Mouse (Mus musculus): ENCODE measurements around the gene Itprid1. TPM values are rescaled to one million over a fixed set of nuclear protein-coding genes. Genes with fewer than 3 reads are reported as not detected.

Gene Itprid1
- total and polyA plus RNA-seq, 2 experiments from 2014 or later: 0.36 to 0.81 TPM

DNA sequence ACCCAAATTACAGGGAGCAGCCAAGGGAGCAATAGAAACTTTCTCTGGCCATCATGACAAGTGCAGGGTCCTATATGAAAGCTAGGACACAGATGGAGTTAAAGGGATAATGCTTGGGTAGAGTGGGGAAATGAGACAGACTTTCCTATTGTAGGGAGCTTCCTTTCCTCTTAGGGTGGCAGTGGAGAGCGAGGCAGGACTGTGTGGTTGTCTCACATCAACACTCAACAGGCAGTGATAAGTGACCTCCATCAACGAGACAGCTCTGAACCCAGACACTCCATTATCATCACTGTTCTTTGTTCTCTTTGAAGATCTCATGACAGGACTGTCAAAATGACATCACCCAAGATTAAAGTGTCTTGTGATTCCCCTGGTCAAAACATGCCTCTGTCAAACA, 182.9 kb downstream of the Itprid1 start:
- Histone ChIP-seq H3K4me2 (ENCODE audit: low read depth) (no peak overlapping the region), H3K4me3 (ENCODE audit: low read depth, low read length) (no peak overlapping the region), H3K27me3 (ENCODE audit: insufficient read depth, low read length) (no peaks in the 10 kb centered on the region), H3K4me1 (ENCODE audit: insufficient read depth) (no peaks in the 10 kb centered on the region), H3K9me3 (ENCODE audit: low read length) (no peaks in the 10 kb centered on the region), H3K36me3 (ENCODE audit: insufficient read depth) (no peaks in the 10 kb centered on the region), H3K9ac (no peak overlapping the region), H3K27ac (ENCODE audit: low read depth, low read length) (no peak overlapping the region)
- 59% methylated on average over 2 of the region's 2 CpGs for WGBS
- no peak for TF ChIP-seq CTCF (IDR thresholded peaks at IDR 0.05; ENCODE audit: low read depth)
- no peak for ATAC-seq
- no peak for DNase-seq

DNA sequence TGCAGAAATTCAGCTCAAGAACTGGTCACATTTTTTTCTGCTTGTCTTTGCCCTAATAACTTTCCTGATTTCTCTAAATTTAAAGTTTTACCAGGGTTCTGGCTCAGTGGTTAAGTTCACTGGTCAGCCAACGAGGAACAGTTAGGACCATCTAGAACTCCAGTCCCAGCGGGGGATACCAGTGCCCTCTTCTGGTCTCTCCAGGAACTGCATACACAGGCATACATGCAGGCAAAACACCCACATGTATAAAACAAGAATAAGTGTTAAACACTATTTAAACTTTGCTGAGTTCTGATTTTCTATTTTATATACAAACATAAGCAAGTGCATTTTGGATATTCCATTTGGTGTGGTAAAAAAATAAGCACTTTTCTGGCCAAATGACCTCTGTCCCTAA, 188.8 kb downstream of the Itprid1 start:
- peak; percentile 46 for TF ChIP-seq CTCF (IDR thresholded peaks at IDR 0.05; ENCODE audit: low read depth)
- Histone ChIP-seq H3K36me3 (ENCODE audit: insufficient read depth) (no peaks in the 10 kb centered on the region), H3K9ac (no peak overlapping the region), H3K4me3 (ENCODE audit: low read depth, low read length) (no peak overlapping the region), H3K4me1 (ENCODE audit: insufficient read depth) (0 out of 2 replicates have a peak, but pooled peaks cover 3% of the 10 kb centered on the region), H3K27me3 (ENCODE audit: insufficient read depth, low read length) (no peaks in the 10 kb centered on the region), H3K27ac (ENCODE audit: low read depth, low read length) (no peak overlapping the region), H3K9me3 (ENCODE audit: low read length) (no peaks in the 10 kb centered on the region), H3K4me2 (ENCODE audit: low read depth) (no peak overlapping the region)
- ATAC-seq (no peak), DNase-seq (no peak)
- WGBS: 73% methylated on average over 2 of the region's 2 CpGs

DNA sequence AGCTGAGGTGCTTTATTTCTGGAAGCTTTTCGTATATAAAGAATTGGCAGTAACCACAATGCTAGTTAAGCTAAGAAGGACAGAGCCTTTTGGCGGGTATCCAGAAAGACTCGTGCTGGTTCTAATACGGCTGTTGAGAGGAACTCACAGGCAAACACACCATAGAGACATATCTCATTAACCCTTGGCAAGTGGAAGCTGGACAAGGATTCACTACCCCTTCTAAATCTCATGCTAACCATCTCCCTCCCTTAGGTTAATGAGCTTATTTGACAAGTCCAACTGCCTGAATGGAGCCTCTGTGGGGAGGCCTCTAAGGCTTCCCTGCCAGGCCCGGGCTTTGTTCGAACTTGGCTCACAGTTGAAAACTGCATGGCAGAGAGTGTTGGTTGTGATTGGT, 190.6 kb downstream of the Itprid1 start:
- no peaks in the 10 kb centered on the region for H3K9me3 ChIP-seq (ENCODE audit: low read length)
- H3K27ac ChIP-seq (ENCODE audit: low read depth, low read length): no peak overlapping the region

DNA sequence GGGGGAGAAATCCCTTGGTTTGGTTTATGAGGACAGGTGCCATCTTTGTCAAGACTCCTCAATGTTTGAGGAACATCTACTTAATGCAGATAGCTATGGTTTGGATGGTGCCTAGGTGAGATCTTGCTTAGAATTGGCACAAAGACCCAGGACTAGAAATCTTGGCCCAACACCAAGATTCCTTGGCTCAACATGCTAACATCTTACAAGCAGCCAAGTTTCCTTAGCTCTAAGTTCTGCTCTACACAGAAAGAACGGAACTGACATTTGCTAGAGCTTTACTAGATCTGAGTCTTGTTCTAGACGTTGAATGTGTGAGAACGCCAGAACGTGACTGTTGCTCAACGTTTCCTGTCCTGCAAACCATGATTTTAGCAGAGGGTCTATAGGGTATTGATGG, 191.3 kb downstream of the Itprid1 start:
- ATAC-seq: peak; percentile 30; the same call in 1 of the 2 replicates

More for the DNA sequence above, 190.6 kb downstream of the Itprid1 start:
- no peaks in the 10 kb centered on the region for H3K27me3 ChIP-seq (ENCODE audit: insufficient read depth, low read length)
- H3K9ac ChIP-seq: no peak overlapping the region
- no peak overlapping the region for H3K4me3 ChIP-seq (ENCODE audit: low read depth, low read length)
- no peak overlapping the region for H3K4me2 ChIP-seq (ENCODE audit: low read depth)
- no peaks in the 10 kb centered on the region for H3K36me3 ChIP-seq (ENCODE audit: insufficient read depth)
- WGBS: 26% methylated on average over 6 of the region's 6 CpGs
- H3K4me1 ChIP-seq (ENCODE audit: insufficient read depth): 0 out of 2 replicates have a peak, but pooled peaks cover 3% of the 10 kb centered on the region
- ATAC-seq: peak; percentile 80
- no peak for TF ChIP-seq CTCF (IDR thresholded peaks at IDR 0.05; ENCODE audit: low read depth)
- DNase-seq: peak; percentile 62

More for the DNA sequence above, 191.3 kb downstream of the Itprid1 start:
- Histone ChIP-seq H3K36me3 (ENCODE audit: insufficient read depth) (no peaks in the 10 kb centered on the region), H3K4me3 (ENCODE audit: low read depth, low read length) (no peak overlapping the region), H3K27ac (ENCODE audit: low read depth, low read length) (no peak overlapping the region; the same call in 1 of the 2 replicates), H3K27me3 (ENCODE audit: insufficient read depth, low read length) (no peaks in the 10 kb centered on the region), H3K4me1 (ENCODE audit: insufficient read depth) (0 out of 2 replicates have a peak, but pooled peaks cover 3% of the 10 kb centered on the region), H3K4me2 (ENCODE audit: low read depth) (no peak overlapping the region), H3K9me3 (ENCODE audit: low read length) (no peaks in the 10 kb centered on the region), H3K9ac (no peak overlapping the region)
- TF ChIP-seq CTCF (IDR thresholded peaks at IDR 0.05; ENCODE audit: low read depth): no peak
- peak; percentile 68 for DNase-seq
- WGBS: 52% methylated on average over 5 of the region's 5 CpGs

Other genes with a start within 250 kb of the Itprid1 start
- 189 and 251 TPM in 2 replicates for gene Neurod6, start 155.6 kb upstream of the Itprid1 start, total RNA-seq (2014; rRNA removed)
- gene Neurod6, start 155.6 kb upstream of the Itprid1 start, polyA plus RNA-seq (2015; fragmentation: Nextera tagmentation; extraction: Ambion mirVana): 238 and 397 TPM in 2 replicates
- 1.2 and 2.4 TPM in 2 replicates for gene Ppp1r17, start 180.6 kb downstream of the Itprid1 start, total RNA-seq (2014; rRNA removed)
- 0.98 and 2.5 TPM in 2 replicates for gene Ppp1r17, start 180.6 kb downstream of the Itprid1 start, polyA plus RNA-seq (2015; fragmentation: Nextera tagmentation; extraction: Ambion mirVana)

Data from forebrain, postnatal 0 days (tissue).